25 mouse cellular contexts compared by ENCODE assay signal in genomic region chr4:72799575-72799974, GRCm38 (mm10). TPM values are rescaled to one million over a fixed set of nuclear protein-coding genes. Genes with fewer than 3 reads are reported as not detected.
DNase-seq lines count a peak whose midpoint lies in the region; ATAC-seq lines count a peak whose summit lies in the region.
"Had no signal": no experiment of that assay in that cellular context is flagged by ENCODE, and none has a peak within 500 bp of the region (broad histone marks: within the 10 kb centered on the region; RNA-seq: fewer than 3 reads in every experiment).

No protein-coding gene starts in this region.

- H3K27ac ChIP-seq in forebrain, embryonic 13.5 days = no peak overlapping the region
- H3K27ac ChIP-seq in forebrain, embryonic 10.5 days = no peak overlapping the region
- no peak overlapping the region for H3K27ac ChIP-seq in hindbrain, embryonic 16.5 days (ENCODE audit: low read depth, low read length)
- no peak overlapping the region for H3K27ac ChIP-seq in neural tube, embryonic 13.5 days (replicated peaks)
- H3K27ac ChIP-seq: heart, embryonic 13.5 days; kidney, postnatal 0 days; stomach, postnatal 0 days had no signal

- no peak overlapping the region for H3K4me3 ChIP-seq in forebrain, embryonic 13.5 days
- H3K4me3 ChIP-seq in forebrain, embryonic 10.5 days = no peak overlapping the region
- no peak overlapping the region for H3K4me3 ChIP-seq in hindbrain, embryonic 16.5 days (ENCODE audit: low read length)
- H3K4me3 ChIP-seq in neural tube, embryonic 13.5 days = no peak overlapping the region
- H3K4me3 ChIP-seq: heart, embryonic 13.5 days had no signal

- H3K9ac ChIP-seq in forebrain, embryonic 13.5 days = no peak overlapping the region
- no peak overlapping the region for H3K9ac ChIP-seq in hindbrain, embryonic 16.5 days (ENCODE audit: low read depth, low read length)
- no peak overlapping the region for H3K9ac ChIP-seq in neural tube, embryonic 13.5 days
- H3K9ac ChIP-seq: heart, embryonic 13.5 days had no signal

- H3K4me1 ChIP-seq in forebrain, embryonic 13.5 days = no peaks in the 10 kb centered on the region
- H3K4me1 ChIP-seq in forebrain, embryonic 10.5 days = no peaks in the 10 kb centered on the region
- no peaks in the 10 kb centered on the region for H3K4me1 ChIP-seq in hindbrain, embryonic 16.5 days (ENCODE audit: control insufficient read depth, insufficient read depth, low read depth, low read length)
- no peaks in the 10 kb centered on the region for H3K4me1 ChIP-seq in neural tube, embryonic 13.5 days (replicated peaks)
- H3K4me1 ChIP-seq: heart, embryonic 13.5 days had no signal

- H3K27me3 ChIP-seq in forebrain, embryonic 13.5 days = no peaks in the 10 kb centered on the region
- H3K27me3 ChIP-seq in forebrain, embryonic 10.5 days (ENCODE audit: poor library complexity, severe bottlenecking) = no peaks in the 10 kb centered on the region
- H3K27me3 ChIP-seq in hindbrain, embryonic 16.5 days (replicated peaks; ENCODE audit: control insufficient read depth, insufficient read depth, low read length) = no peaks in the 10 kb centered on the region
- no peaks in the 10 kb centered on the region for H3K27me3 ChIP-seq in neural tube, embryonic 13.5 days
- H3K27me3 ChIP-seq: heart, embryonic 13.5 days had no signal

- 72% methylated on average over 4 of the region's 4 CpGs for WGBS in forebrain, embryonic 13.5 days
- WGBS in forebrain, embryonic 10.5 days = 90% methylated on average over 4 of the region's 4 CpGs
- 71% methylated on average over 4 of the region's 4 CpGs for WGBS in hindbrain, embryonic 16.5 days
- WGBS in neural tube, embryonic 13.5 days = 52% methylated on average over 4 of the region's 4 CpGs

- no peaks in the 10 kb centered on the region for H3K36me3 ChIP-seq in forebrain, embryonic 13.5 days (ENCODE audit: poor library complexity, severe bottlenecking)
- no peaks in the 10 kb centered on the region for H3K36me3 ChIP-seq in forebrain, embryonic 10.5 days (replicated peaks)
- H3K36me3 ChIP-seq in hindbrain, embryonic 16.5 days (ENCODE audit: control insufficient read depth, insufficient read depth, low read length) = no peaks in the 10 kb centered on the region
- H3K36me3 ChIP-seq in neural tube, embryonic 13.5 days = no peaks in the 10 kb centered on the region
- H3K36me3 ChIP-seq: heart, embryonic 13.5 days had no signal

- no peaks in the 10 kb centered on the region for H3K9me3 ChIP-seq in forebrain, embryonic 13.5 days (replicated peaks)
- H3K9me3 ChIP-seq in forebrain, embryonic 10.5 days = no peaks in the 10 kb centered on the region
- no peaks in the 10 kb centered on the region for H3K9me3 ChIP-seq in hindbrain, embryonic 16.5 days (ENCODE audit: control insufficient read depth, low read length)
- H3K9me3 ChIP-seq in neural tube, embryonic 13.5 days = no peaks in the 10 kb centered on the region
- H3K9me3 ChIP-seq: heart, embryonic 13.5 days had no signal

- H3K4me2 ChIP-seq in forebrain, embryonic 13.5 days = no peak overlapping the region
- H3K4me2 ChIP-seq in hindbrain, embryonic 16.5 days (ENCODE audit: low read length) = no peak overlapping the region
- no peak overlapping the region for H3K4me2 ChIP-seq in neural tube, embryonic 13.5 days
- H3K4me2 ChIP-seq: heart, embryonic 13.5 days; liver, embryonic 11.5 days had no signal

- no peak for DNase-seq in forebrain, embryonic 10.5 days (ENCODE audit: extremely low spot score, low spot score)
- DNase-seq in retina, embryonic 14.5 days (ENCODE audit: low spot score) = peak; percentile 1
- DNase-seq in retina, postnatal 1 day = no peak
- no peak for DNase-seq in cerebellum, adult 9-11 months
- DNase-seq in right cerebral cortex, postnatal 14 days = no peak
- DNase-seq: adrenal gland, postnatal 10 days; cerebellum, adult 2 months; cerebellum, postnatal 36 days; gastrocnemius, postnatal 14 days; heart, adult 11 months; kidney, adult 18-20 months; lung, adult 18-20 months; lung, postnatal 10 days; thymus, adult 2 months; thymus, postnatal 4 days had no signal

- ATAC-seq in forebrain, embryonic 13.5 days = peak; percentile 45
- ATAC-seq in hindbrain, embryonic 16.5 days = peak; percentile 58
- 0 out of 2 replicates have a peak, but pooled peaks have one; percentile 43 for ATAC-seq in neural tube, embryonic 13.5 days (ENCODE audit: low read depth)
- ATAC-seq: inflammation-experienced regulatory T-cells, adult 6 months had no signal

RNA-seq across cellular contexts. Expression of gene Aldoart1, which starts 52.9 kb away (rescaled TPM):
- not detected in 2 replicates for polyA plus RNA-seq in forebrain, embryonic 13.5 days (2015; fragmentation: Nextera tagmentation; extraction: Ambion mirVana)
- polyA plus RNA-seq in forebrain, embryonic 10.5 days (2016; fragmentation: Nextera tagmentation; extraction: Ambion mirVana) = 0.09 TPM in 1 of 2 replicates, not detected in the other
- 0.20 TPM in 1 of 2 replicates, not detected in the other for polyA plus RNA-seq in hindbrain, embryonic 16.5 days (2015; fragmentation: Nextera tagmentation; extraction: Ambion mirVana)
- 0.15 TPM in 1 of 2 replicates, not detected in the other for polyA plus RNA-seq in neural tube, embryonic 13.5 days (2015; fragmentation: Nextera tagmentation; extraction: Ambion mirVana)
- polyA plus RNA-seq: limb, embryonic 11.5 days; liver, embryonic 11.5 days; neural tube, embryonic 14.5 days; stomach, postnatal 0 days; thymus, adult 2 months had no signal
